Mouse (Mus musculus): Measurements from ENCODE around the gene Rusc1.
A peak's percentile ranks its signal among the peaks of the same experiment; 100 is the strongest.
"Not testable (repeated sequence)": the region's sequence is repeated elsewhere in the genome, so short reads cannot be mapped to it uniquely, and the experiment has no call there.

Gene Rusc1

GRCm38 (mm10) chr3:89091811-89092508, 1.2 kb downstream of the Rusc1 start:
- DNase-seq = no peak

DNA sequence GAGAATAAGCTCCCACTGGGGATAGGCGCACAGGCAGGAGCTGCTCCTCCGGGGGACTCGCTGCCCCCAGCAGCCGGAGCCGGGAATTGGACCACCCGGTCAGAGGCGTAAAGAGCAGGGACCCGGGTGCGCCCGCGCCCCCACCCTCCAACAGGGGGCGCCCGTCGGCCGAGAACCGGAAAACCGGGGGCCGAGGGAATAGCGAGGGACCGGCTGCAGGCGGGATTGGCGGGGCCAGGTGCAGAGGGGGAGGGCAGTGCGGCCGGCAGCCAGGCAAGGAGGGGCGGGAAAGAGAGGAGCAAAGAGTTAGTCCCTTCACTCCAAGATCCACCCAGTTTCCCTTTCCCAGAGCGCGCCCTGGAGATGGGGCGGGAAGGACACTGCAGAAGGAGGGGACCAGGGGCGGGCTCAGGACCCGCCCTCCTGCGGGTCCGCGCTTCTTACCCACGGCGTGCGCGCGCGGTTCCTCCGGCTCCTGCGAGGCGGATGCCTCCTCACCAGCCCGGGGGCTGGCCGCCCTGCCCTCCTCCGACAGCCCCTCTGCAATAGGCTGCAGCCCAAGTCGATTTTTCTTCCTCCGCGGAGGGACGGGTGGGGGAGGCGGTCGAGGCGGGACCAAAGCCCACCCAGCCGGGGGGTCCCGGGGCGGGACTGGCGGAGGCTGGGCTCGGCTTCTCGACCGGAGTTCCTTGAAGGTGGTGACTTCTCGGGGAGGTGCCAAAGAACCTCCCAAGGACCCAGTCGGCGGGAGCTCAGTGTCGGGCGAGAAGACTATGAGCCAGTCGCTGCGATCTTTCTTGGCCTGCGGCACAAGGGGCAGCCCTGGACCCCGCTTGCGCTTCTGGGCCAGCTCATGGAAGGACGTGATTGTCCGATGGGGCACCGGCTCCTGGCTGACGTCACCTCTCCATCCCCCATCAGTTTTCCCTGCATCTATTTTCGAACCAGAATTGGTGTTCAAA, 2.1 kb downstream of the Rusc1 start:
- peak; percentile 85 to 90 for DNase-seq

GRCm38 (mm10) chr3:89089882-89090591, 3.1 kb downstream of the Rusc1 start:
- DNase-seq = peak; percentile 91 to 95

- DNase-seq = peak in 1 of 2 experiments; percentile 27
Measured at GRCm38 (mm10) chr3:89088974-89089373, 4.1 kb downstream of the Rusc1 start.

DNA sequence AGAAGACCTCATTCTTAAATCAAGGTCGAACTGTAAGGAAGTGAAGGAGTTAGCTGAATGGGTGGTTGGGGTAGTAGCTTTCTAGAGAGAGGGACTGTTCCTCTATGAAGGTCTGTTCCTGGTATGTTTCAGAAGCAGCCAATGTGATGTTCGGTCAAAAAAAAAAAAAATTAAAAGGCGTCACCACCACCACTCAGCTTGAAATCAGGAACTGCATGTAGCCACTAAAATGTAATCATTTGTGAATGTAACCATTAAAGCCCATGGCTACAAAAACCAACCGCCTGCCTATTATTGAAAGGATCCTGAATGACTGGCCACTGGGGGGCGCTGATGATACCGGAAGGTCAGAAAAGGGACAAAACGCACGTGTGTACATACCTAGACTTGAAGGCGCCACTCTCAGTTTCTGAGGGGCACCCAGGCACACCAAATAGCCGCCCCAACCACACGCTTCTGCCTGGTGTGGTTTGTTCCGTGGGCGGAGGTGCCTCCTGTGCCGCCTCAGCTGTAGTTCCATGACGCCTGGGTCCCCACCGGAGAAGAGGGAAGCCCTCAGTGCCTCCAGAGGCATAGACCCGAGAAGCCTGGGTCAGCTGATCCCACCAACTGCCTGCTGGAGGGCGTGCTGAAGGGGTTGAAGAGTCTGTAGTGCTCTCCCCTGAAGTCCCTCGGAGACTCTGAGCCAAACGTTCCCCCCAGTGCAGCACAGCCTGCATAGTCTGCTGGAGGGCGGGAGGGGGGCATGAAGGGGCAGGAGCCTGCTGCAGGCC, 5.6 kb downstream of the Rusc1 start:
- peak; percentile 86 to 96 for DNase-seq

- no peak for DNase-seq
Measured at GRCm38 (mm10) chr3:89084654-89085190, 8.4 kb downstream of the Rusc1 start.

GRCm38 (mm10) chr3:89084133-89084532, 9.0 kb downstream of the Rusc1 start:
- no peak for DNase-seq

- DNase-seq = not testable (repeated sequence)
Measured at GRCm38 (mm10) chr3:89082287-89082686, 10.8 kb downstream of the Rusc1 start.

DNA sequence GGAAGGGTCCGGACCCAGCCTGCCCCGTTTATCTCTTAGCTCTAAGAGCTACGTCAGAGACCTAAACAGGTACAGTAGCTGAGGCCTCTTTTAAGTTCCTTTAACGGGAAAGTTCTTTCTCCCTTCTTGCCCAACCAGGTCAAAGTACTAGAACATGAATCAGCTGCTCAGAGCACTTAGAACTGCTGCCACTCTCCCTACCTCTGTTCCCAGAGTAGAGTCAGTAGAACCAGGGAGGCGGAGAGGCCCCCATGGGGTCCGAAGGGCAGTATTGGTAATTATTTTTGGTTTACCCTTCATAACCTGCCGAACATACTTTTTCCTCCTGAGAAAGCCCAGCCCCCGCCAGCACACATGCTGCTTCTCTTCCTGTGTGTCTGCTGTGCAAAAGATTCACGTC, 15.7 kb downstream of the Rusc1 start:
- DNase-seq = no peak

DNA sequence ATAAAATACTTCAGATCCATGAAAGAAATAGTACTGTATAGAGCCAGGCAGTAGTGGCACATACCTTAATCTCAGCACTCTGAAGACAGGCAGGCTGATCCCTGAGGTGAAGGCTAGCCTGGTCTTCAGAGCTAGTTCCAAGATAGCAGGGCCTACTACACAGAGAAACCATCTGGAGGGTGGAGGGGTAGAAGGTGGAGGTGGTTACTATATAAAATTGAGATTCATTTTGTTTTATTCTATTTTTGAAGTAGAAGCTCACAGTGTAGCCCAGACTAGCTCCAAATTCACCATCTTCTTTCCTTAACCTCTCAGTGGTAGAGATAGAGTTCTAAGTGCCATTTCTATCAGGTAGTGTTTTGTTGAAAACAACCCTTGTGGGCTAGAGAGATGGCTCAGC, 25.8 kb downstream of the Rusc1 start:
- DNase-seq = no peak

DNA sequence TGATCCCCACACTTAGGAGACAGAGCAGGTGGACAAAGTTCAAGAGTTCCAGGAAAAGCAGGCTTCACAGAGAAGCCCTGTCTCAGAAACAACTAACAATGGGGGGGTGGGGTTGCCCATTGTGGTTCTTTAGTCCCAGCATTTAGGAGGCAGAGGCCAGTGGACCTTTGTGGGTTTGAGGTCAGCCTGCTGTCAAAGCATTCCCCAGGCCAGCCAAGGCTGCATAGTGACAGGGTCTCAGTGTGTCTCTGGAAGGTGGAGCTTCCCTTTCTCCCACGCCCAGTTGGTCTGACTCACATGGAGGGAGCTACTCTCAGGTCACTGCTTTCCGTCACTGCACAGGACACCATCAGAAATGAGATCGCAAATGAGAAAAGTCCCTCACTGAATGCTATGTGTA, 31.4 kb downstream of the Rusc1 start:
- no peak for DNase-seq

GRCm38 (mm10) chr3:89058783-89059182, 34.3 kb downstream of the Rusc1 start:
- DNase-seq = peak; percentile 18 to 66

- no peak for DNase-seq
Measured at GRCm38 (mm10) chr3:89058361-89058760, 34.8 kb downstream of the Rusc1 start.

DNA sequence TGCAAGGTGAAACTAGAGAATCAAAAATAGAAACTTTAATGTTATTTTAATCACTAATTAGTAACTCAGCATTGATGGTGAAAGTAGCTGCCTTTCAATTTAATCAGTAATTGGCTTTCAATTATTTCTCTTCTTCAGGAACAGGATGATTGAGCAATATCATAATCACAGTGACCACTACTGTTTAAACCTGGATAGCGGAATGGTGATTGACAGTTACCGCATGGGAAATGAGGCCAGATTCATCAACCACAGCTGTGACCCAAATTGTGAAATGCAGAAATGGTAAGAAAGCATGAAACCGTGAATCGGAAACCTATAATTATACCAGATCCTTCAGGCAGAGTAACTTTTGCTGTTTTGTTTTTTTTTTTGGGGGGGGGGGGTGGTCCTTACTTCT, 49.8 kb downstream of the Rusc1 start:
- DNase-seq = no peak

All from kidney, postnatal 36 days (tissue).